Mouse (Mus musculus) thymus, adult 2 months (tissue): Measurements from ENCODE around the gene Asic3.

Experiments used
- CTCF ChIP-seq: fragments of 200-500 bp; IDR thresholded peaks from 2 replicates; pipeline ENCODE4 v1.5.1; 2012; ENCODE audit warnings: mild to moderate bottlenecking, control low read depth, low read length, moderate library complexity, borderline replicate concordance; ENCODE audit not compliant: control insufficient read depth, poor library complexity, insufficient read depth; ENCODE audit errors: extremely low read depth
- POLR2A ChIP-seq: fragments of 200-500 bp; IDR thresholded peaks from 2 replicates; pipeline ENCODE4 v1.6.1; 2012; ENCODE audit warnings: mild to moderate bottlenecking, low read length, control low read depth, moderate library complexity; ENCODE audit not compliant: control insufficient read depth, poor library complexity, insufficient read depth; ENCODE audit errors: extremely low read depth

DNA sequence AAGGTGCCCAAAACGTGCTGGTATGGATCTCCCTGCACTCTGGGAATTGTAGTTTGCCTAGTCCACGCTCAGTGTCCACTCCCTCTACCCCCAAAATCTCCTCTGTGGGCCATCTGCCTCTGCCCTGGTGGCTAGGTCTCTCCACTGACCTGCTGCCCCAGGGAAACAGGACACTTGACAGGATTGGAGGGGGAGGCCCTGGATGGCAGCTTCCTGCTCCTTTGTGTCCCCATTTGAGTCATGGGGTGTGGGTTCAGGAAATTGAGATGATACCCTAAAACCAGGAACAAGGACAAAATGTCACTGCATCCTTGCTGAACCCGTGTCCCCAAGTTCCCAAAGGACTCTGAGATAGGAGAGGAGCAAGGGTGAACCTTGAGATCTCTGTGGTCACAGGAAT, 49.1 kb upstream of the Asic3 start:
- TF ChIP-seq CTCF (no peak), POLR2A (no peak)
